Mouse (Mus musculus): Measurements from ENCODE around the gene Tmeff2. TPM values are rescaled to one million over a fixed set of nuclear protein-coding genes. Genes with fewer than 3 reads are reported as not detected.

Tmeff2 gene
- total RNA-seq, 1 experiment, result 0.85 TPM

GRCm38 (mm10) chr1:51104698-51105097 lies 204.3 kb downstream of the Tmeff2 start:
- no peak overlapping the region for H3K9ac ChIP-seq (ENCODE audit: insufficient read depth, low read depth, low read length, poor library complexity, severe bottlenecking)
- in situ Hi-C loops (cut with MboI; ENCODE audit: low sequenced_read_pairs in 2 of 2, unreplicated experiment in 2 of 2), result no loop called here
- no peaks in the 10 kb centered on the region for H3K36me3 ChIP-seq (ENCODE audit: control insufficient read depth, insufficient read depth, low read length, poor library complexity, severe bottlenecking)
- H3K4me3 ChIP-seq (ENCODE audit: insufficient read depth in 1 of 2, low read depth in 1 of 2, low read length in 2 of 2, poor library complexity in 1 of 2, severe bottlenecking in 1 of 2), result no peak overlapping the region
- DNase-seq (ENCODE audit: low read depth, low spot score), result no peak
- H3K4me1 ChIP-seq (ENCODE audit: control insufficient read depth in 2 of 2, insufficient read depth in 2 of 2, low read length in 2 of 2, poor library complexity in 1 of 2), result no peaks in the 10 kb centered on the region
- H3K27ac ChIP-seq (ENCODE audit: insufficient read depth, low read depth, low read length, poor library complexity, severe bottlenecking), result no peak overlapping the region
- no peaks in the 10 kb centered on the region for H3K9me3 ChIP-seq (ENCODE audit: control insufficient read depth, insufficient read depth, low read depth, low read length)
- TF ChIP-seq CHD2 (IDR thresholded peaks at IDR 0.05; ENCODE audit: low read depth, low read length) (no peak), ZNF384 (IDR thresholded peaks at IDR 0.05; ENCODE audit: low read depth, low read length) (no peak), HCFC1 (IDR thresholded peaks at IDR 0.05; ENCODE audit: borderline replicate concordance, insufficient read depth, low read length) (no peak), MAFK (IDR thresholded peaks at IDR 0.05; ENCODE audit: insufficient read depth, low read depth, low read length) (no peak), ZC3H11A (IDR thresholded peaks at IDR 0.05; ENCODE audit: borderline replicate concordance, low read depth, low read length) (no peak)

- no peak for DNase-seq (ENCODE audit: low read depth, low spot score)
- Histone ChIP-seq H3K36me3 (ENCODE audit: control insufficient read depth, insufficient read depth, low read length, poor library complexity, severe bottlenecking) (no peaks in the 10 kb centered on the region), H3K4me1 (ENCODE audit: control insufficient read depth in 2 of 2, insufficient read depth in 2 of 2, low read length in 2 of 2, poor library complexity in 1 of 2) (no peaks in the 10 kb centered on the region), H3K9ac (ENCODE audit: insufficient read depth, low read depth, low read length, poor library complexity, severe bottlenecking) (no peak overlapping the region), H3K27ac (ENCODE audit: insufficient read depth, low read depth, low read length, poor library complexity, severe bottlenecking) (no peak overlapping the region), H3K4me3 (ENCODE audit: insufficient read depth in 1 of 2, low read depth in 1 of 2, low read length in 2 of 2, poor library complexity in 1 of 2, severe bottlenecking in 1 of 2) (no peak overlapping the region), H3K9me3 (ENCODE audit: control insufficient read depth, insufficient read depth, low read depth, low read length) (no peaks in the 10 kb centered on the region)
- TF ChIP-seq MAFK (IDR thresholded peaks at IDR 0.05; ENCODE audit: insufficient read depth, low read depth, low read length), result no peak
- no peak for TF ChIP-seq ZC3H11A (IDR thresholded peaks at IDR 0.05; ENCODE audit: borderline replicate concordance, low read depth, low read length)
- no peak for TF ChIP-seq HCFC1 (IDR thresholded peaks at IDR 0.05; ENCODE audit: borderline replicate concordance, insufficient read depth, low read length)
- no peak for TF ChIP-seq CHD2 (IDR thresholded peaks at IDR 0.05; ENCODE audit: low read depth, low read length)
- no peak for TF ChIP-seq ZNF384 (IDR thresholded peaks at IDR 0.05; ENCODE audit: low read depth, low read length)
- in situ Hi-C loops (cut with MboI; ENCODE audit: low sequenced_read_pairs in 2 of 2, unreplicated experiment in 2 of 2), result no loop called here
Observed at GRCm38 (mm10) chr1:51106401-51106920, 206.0 kb downstream of the Tmeff2 start.

GRCm38 (mm10) chr1:51107299-51107698 lies 206.9 kb downstream of the Tmeff2 start:
- Histone ChIP-seq H3K27ac (ENCODE audit: insufficient read depth, low read depth, low read length, poor library complexity, severe bottlenecking) (no peak overlapping the region), H3K9ac (ENCODE audit: insufficient read depth, low read depth, low read length, poor library complexity, severe bottlenecking) (no peak overlapping the region), H3K9me3 (ENCODE audit: control insufficient read depth, insufficient read depth, low read depth, low read length) (no peaks in the 10 kb centered on the region), H3K4me1 (ENCODE audit: control insufficient read depth in 2 of 2, insufficient read depth in 2 of 2, low read length in 2 of 2, poor library complexity in 1 of 2) (no peaks in the 10 kb centered on the region), H3K4me3 (ENCODE audit: insufficient read depth in 1 of 2, low read depth in 1 of 2, low read length in 2 of 2, poor library complexity in 1 of 2, severe bottlenecking in 1 of 2) (no peak overlapping the region), H3K36me3 (ENCODE audit: control insufficient read depth, insufficient read depth, low read length, poor library complexity, severe bottlenecking) (no peaks in the 10 kb centered on the region)
- no peak for DNase-seq (ENCODE audit: low read depth, low spot score)
- in situ Hi-C loops (cut with MboI; ENCODE audit: low sequenced_read_pairs in 2 of 2, unreplicated experiment in 2 of 2), result no loop called here
- no peak for TF ChIP-seq ZNF384 (IDR thresholded peaks at IDR 0.05; ENCODE audit: low read depth, low read length)
- TF ChIP-seq ZC3H11A (IDR thresholded peaks at IDR 0.05; ENCODE audit: borderline replicate concordance, low read depth, low read length), result no peak
- TF ChIP-seq HCFC1 (IDR thresholded peaks at IDR 0.05; ENCODE audit: borderline replicate concordance, insufficient read depth, low read length), result no peak
- no peak for TF ChIP-seq CHD2 (IDR thresholded peaks at IDR 0.05; ENCODE audit: low read depth, low read length)
- no peak for TF ChIP-seq MAFK (IDR thresholded peaks at IDR 0.05; ENCODE audit: insufficient read depth, low read depth, low read length)

DNA sequence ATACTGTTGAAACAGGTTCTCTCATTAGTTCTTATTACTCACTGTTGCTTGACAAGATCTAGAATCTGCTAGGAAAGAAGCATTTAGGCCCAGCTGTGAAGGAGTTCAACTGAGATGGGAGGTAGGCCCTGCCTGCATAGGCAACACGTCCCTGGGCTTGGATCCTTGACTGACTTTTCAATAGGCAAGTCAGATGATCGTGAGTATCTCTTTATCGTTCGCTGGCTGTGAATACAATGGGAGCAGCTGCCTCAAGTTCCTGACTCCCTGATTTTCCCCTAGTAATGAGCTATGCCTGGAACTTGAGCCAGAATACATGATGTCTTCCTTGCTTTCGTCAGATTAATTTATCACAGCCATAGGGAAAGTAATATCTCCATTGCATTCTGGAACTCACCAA lies 214.3 kb downstream of the Tmeff2 start:
- no peak for DNase-seq (ENCODE audit: low read depth, low spot score)
- no peak overlapping the region for H3K9ac ChIP-seq (ENCODE audit: insufficient read depth, low read depth, low read length, poor library complexity, severe bottlenecking)
- in situ Hi-C loops (cut with MboI; ENCODE audit: low sequenced_read_pairs in 2 of 2, unreplicated experiment in 2 of 2), result no loop called here
- no peaks in the 10 kb centered on the region for H3K9me3 ChIP-seq (ENCODE audit: control insufficient read depth, insufficient read depth, low read depth, low read length)
- H3K4me1 ChIP-seq (ENCODE audit: control insufficient read depth in 2 of 2, insufficient read depth in 2 of 2, low read length in 2 of 2, poor library complexity in 1 of 2), result no peaks in the 10 kb centered on the region
- H3K36me3 ChIP-seq (ENCODE audit: control insufficient read depth, insufficient read depth, low read length, poor library complexity, severe bottlenecking), result no peaks in the 10 kb centered on the region
- H3K4me3 ChIP-seq (ENCODE audit: insufficient read depth in 1 of 2, low read depth in 1 of 2, low read length in 2 of 2, poor library complexity in 1 of 2, severe bottlenecking in 1 of 2), result no peak overlapping the region
- no peak for TF ChIP-seq CHD2 (IDR thresholded peaks at IDR 0.05; ENCODE audit: low read depth, low read length)
- no peak for TF ChIP-seq HCFC1 (IDR thresholded peaks at IDR 0.05; ENCODE audit: borderline replicate concordance, insufficient read depth, low read length)
- TF ChIP-seq ZNF384 (IDR thresholded peaks at IDR 0.05; ENCODE audit: low read depth, low read length), result no peak
- no peak for TF ChIP-seq MAFK (IDR thresholded peaks at IDR 0.05; ENCODE audit: insufficient read depth, low read depth, low read length)
- TF ChIP-seq ZC3H11A (IDR thresholded peaks at IDR 0.05; ENCODE audit: borderline replicate concordance, low read depth, low read length), result no peak
- no peak overlapping the region for H3K27ac ChIP-seq (ENCODE audit: insufficient read depth, low read depth, low read length, poor library complexity, severe bottlenecking)

DNA sequence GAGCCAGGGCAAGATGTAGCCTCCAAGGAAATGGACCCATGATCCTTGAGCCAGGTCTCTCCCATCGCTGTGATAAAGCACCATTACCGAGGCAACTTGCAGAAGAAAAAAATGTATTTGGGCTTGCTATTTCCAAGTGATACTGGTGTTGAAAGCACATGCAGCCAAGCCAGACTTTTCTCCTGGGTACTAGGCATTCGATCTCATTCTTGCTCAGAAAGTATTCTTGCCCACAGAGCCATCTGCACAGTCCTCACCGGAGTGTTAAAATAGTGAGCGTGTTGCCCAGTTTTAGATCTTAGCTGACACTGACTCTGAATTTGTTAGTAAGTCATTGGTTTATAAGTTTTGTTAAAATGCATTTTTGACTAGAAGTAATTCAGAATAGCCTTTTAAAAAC lies 215.3 kb downstream of the Tmeff2 start:
- Histone ChIP-seq H3K36me3 (ENCODE audit: control insufficient read depth, insufficient read depth, low read length, poor library complexity, severe bottlenecking) (no peaks in the 10 kb centered on the region), H3K4me3 (ENCODE audit: insufficient read depth in 1 of 2, low read depth in 1 of 2, low read length in 2 of 2, poor library complexity in 1 of 2, severe bottlenecking in 1 of 2) (no peak overlapping the region), H3K4me1 (ENCODE audit: control insufficient read depth in 2 of 2, insufficient read depth in 2 of 2, low read length in 2 of 2, poor library complexity in 1 of 2) (no peaks in the 10 kb centered on the region), H3K27ac (ENCODE audit: insufficient read depth, low read depth, low read length, poor library complexity, severe bottlenecking) (no peak overlapping the region), H3K9ac (ENCODE audit: insufficient read depth, low read depth, low read length, poor library complexity, severe bottlenecking) (no peak overlapping the region), H3K9me3 (ENCODE audit: control insufficient read depth, insufficient read depth, low read depth, low read length) (no peaks in the 10 kb centered on the region)
- no peak for TF ChIP-seq ZNF384 (IDR thresholded peaks at IDR 0.05; ENCODE audit: low read depth, low read length)
- no peak for TF ChIP-seq MAFK (IDR thresholded peaks at IDR 0.05; ENCODE audit: insufficient read depth, low read depth, low read length)
- TF ChIP-seq CHD2 (IDR thresholded peaks at IDR 0.05; ENCODE audit: low read depth, low read length), result no peak
- TF ChIP-seq HCFC1 (IDR thresholded peaks at IDR 0.05; ENCODE audit: borderline replicate concordance, insufficient read depth, low read length), result no peak
- TF ChIP-seq ZC3H11A (IDR thresholded peaks at IDR 0.05; ENCODE audit: borderline replicate concordance, low read depth, low read length), result no peak
- DNase-seq (ENCODE audit: low read depth, low spot score), result no peak
- in situ Hi-C loops (cut with MboI; ENCODE audit: low sequenced_read_pairs in 2 of 2, unreplicated experiment in 2 of 2), result no loop called here

Measured in ES-E14 (cell line).